Mouse (Mus musculus) neural tube, embryonic 13.5 days (tissue): ENCODE data around the gene Rab14. TPM values are rescaled to one million over a fixed set of nuclear protein-coding genes. Genes with fewer than 3 reads are reported as not detected.

ENCODE experiments used
- ATAC-seq: fragments of 200-750 bp; cut with Nextera tagmentation; 2 replicates; pipeline ENCODE4 v1.8.0; 2017; ENCODE audit warnings: low read depth, mild to moderate bottlenecking, moderate TSS enrichment, moderate library complexity
- H3K27ac ChIP-seq: fragments of 300-500 bp; sonication (generic); replicated peaks from 2 replicates; pipeline ENCODE4 v1.5.1; 2015; ENCODE audit warnings: moderate library complexity, mild to moderate bottlenecking, inconsistent platforms
- H3K27me3 ChIP-seq: fragments of 300-500 bp; sonication (generic); 2 replicates; pipeline ENCODE4 v1.6.1; 2015; ENCODE audit warnings: mild to moderate bottlenecking, inconsistent platforms
- H3K36me3 ChIP-seq: fragments of 300-500 bp; sonication (generic); 2 replicates; pipeline ENCODE4 v1.6.1; 2015; ENCODE audit warnings: mild to moderate bottlenecking, inconsistent platforms
- H3K4me1 ChIP-seq: fragments of 300-500 bp; sonication (generic); replicated peaks from 2 replicates; pipeline ENCODE4 v1.6.1; 2015; ENCODE audit warnings: inconsistent platforms
- H3K4me2 ChIP-seq: fragments of 300-500 bp; sonication (generic); 2 replicates; pipeline ENCODE4 v1.6.1; 2015; ENCODE audit warnings: inconsistent platforms, mild to moderate bottlenecking, moderate library complexity
- H3K4me3 ChIP-seq: fragments of 300-500 bp; sonication (generic); 2 replicates; pipeline ENCODE4 v1.5.1; 2015; ENCODE audit warnings: mild to moderate bottlenecking, inconsistent platforms
- H3K9ac ChIP-seq: fragments of 300-500 bp; sonication (generic); 2 replicates; pipeline ENCODE4 v1.6.1; 2015; ENCODE audit warnings: moderate library complexity, mild to moderate bottlenecking, inconsistent platforms
- H3K9me3 ChIP-seq: fragments of 300-500 bp; sonication (generic); 2 replicates; pipeline ENCODE4 v1.6.1; 2016; ENCODE audit warnings: inconsistent platforms
- WGBS: fragments of 180-500 bp; shearing (Covaris S2); methylation state at CpG from one replicate; pipeline ENCODE4 v1.1.7; 2015; 5-methylcytosine and 5-hydroxymethylcytosine counted together
- polyA plus RNA-seq: library from polyadenylated mRNA; unstranded; fragments of >200 nt; fragmentation: Nextera tagmentation; extraction: Ambion mirVana; gene quantifications from 2 replicates; pipeline ENCODE4 v1.2.1, GENCODE M21; 2015

Gene Rab14
- polyA plus RNA-seq, 1 experiment from 2014 or later, result 458 TPM

DNA sequence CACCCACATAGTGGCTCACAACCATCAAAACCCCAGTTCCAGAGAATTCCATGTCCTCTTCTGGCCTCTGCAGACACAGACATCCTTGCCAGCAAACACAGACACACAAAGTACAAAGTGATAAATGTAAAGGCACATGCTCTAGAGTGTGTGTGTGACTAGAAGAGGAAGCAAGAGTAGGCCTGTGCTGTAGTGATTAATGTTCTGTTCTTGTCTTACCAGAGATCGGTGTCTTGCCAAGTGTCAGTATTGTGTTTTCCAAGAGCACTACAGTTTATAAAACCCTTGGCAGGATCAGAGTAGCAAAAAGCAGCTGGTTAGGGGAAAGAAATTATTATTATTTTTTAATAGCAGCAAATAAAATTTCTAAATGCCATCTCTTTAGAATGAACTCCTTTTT lies 62.3 kb downstream of the Rab14 start:
- Histone ChIP-seq H3K27ac (no peak overlapping the region), H3K36me3 (peaks cover 72% of the 10 kb centered on the region), H3K4me3 (no peak overlapping the region), H3K4me2 (no peak overlapping the region), H3K4me1 (no peaks in the 10 kb centered on the region), H3K9ac (no peak overlapping the region), H3K9me3 (no peaks in the 10 kb centered on the region), H3K27me3 (no peaks in the 10 kb centered on the region)
- no peak for ATAC-seq
- WGBS, result 92% methylated on average over 1 of the region's 1 CpGs

- H3K27me3 ChIP-seq, result no peaks in the 10 kb centered on the region
- no peaks in the 10 kb centered on the region for H3K9me3 ChIP-seq
- ATAC-seq, result no peak
- WGBS, result 66% methylated on average over 5 of the region's 5 CpGs
- H3K27ac ChIP-seq, result no peak overlapping the region
- H3K4me2 ChIP-seq, result no peak overlapping the region
- no peak overlapping the region for H3K9ac ChIP-seq
- peaks cover 17% of the 10 kb centered on the region for H3K4me1 ChIP-seq
- H3K4me3 ChIP-seq, result no peak overlapping the region
- peaks cover 45% of the 10 kb centered on the region for H3K36me3 ChIP-seq
Observed at GRCm38 (mm10) chr2:35133891-35134290, 67.0 kb downstream of the Rab14 start.

- H3K9ac ChIP-seq, result peak overlapping the region; percentile 60
- H3K36me3 ChIP-seq, result peaks cover 43% of the 10 kb centered on the region
- H3K27me3 ChIP-seq, result no peaks in the 10 kb centered on the region
- WGBS, result 16% methylated on average over 5 of the region's 5 CpGs
- peak overlapping the region; percentile 65; the same call in 1 of the 2 replicates for H3K27ac ChIP-seq
- H3K4me2 ChIP-seq, result peak overlapping the region; percentile 54
- H3K4me3 ChIP-seq, result peak overlapping the region; percentile 42
- H3K9me3 ChIP-seq, result no peaks in the 10 kb centered on the region
- peaks cover 17% of the 10 kb centered on the region for H3K4me1 ChIP-seq
- ATAC-seq, result no peak
Observed at GRCm38 (mm10) chr2:35132662-35133055, 68.3 kb downstream of the Rab14 start.

DNA sequence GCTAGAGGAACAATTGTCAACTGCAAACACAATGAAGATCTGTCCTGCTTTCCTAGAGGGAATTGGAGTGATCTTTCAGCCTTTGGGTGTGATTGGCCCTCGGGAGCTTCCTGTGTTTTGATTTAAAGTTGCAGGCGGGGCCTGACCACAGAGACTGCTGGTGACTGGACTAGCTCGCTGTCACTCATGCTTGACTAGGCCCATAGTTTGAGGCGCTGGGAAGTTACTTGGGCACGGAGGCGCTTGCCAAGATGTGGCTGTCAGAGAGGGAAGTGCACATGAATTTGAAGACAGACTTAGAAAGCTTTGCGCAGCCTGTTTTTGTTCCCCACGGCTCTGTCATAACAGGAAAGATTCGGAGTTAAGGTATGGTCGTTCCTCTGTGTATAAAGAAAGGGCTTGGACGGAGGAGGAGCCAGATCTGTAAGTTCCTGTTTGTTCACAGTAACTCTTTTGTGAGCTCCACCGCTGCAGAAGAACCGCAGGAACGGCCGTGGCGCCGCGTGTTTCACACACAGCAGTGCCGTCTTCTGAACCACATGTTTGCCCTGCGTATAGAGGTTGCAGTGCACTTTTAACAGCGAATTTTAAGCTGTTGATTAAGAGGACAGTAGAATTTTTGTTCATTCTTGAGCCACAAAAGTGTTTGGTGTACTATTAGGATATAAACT lies 68.8 kb downstream of the Rab14 start:
- Histone ChIP-seq H3K4me2 (peak overlapping the region; percentile 54), H3K4me1 (peaks cover 17% of the 10 kb centered on the region), H3K36me3 (peaks cover 43% of the 10 kb centered on the region), H3K9me3 (no peaks in the 10 kb centered on the region), H3K27ac (peak overlapping the region; percentile 65; the same call in 1 of the 2 replicates), H3K9ac (peak overlapping the region; percentile 60), H3K27me3 (no peaks in the 10 kb centered on the region), H3K4me3 (peak overlapping the region; percentile 42)
- WGBS, result under 1% methylated on average over 21 of the region's 21 CpGs
- peak; percentile 98 for ATAC-seq

DNA sequence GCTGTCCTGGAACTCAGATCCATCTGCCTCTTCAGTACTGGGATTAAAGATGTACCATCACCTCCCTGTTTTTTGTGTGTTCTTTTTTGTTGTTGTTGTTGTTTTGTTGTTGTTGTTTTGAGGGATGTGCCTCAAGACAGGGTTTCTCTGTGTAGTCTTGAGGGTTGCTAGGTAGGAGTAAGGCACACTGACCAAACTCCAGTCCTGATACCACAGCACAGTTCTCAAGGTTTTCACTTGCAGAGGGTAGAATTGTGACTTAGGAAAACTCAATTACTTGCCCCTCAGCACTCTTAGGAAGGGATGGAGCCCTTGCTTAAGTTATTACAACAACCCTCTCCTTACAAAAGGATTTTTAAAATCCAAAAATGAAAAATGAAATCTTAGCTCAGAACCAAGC lies 69.4 kb downstream of the Rab14 start:
- H3K36me3 ChIP-seq, result peaks cover 39% of the 10 kb centered on the region
- no peak for ATAC-seq
- no peak overlapping the region for H3K27ac ChIP-seq
- H3K4me2 ChIP-seq, result peak overlapping the region; percentile 54
- no peak overlapping the region; the same call in 1 of the 2 replicates for H3K9ac ChIP-seq
- peak overlapping the region; percentile 42; the same call in 1 of the 2 replicates for H3K4me3 ChIP-seq
- no peaks in the 10 kb centered on the region for H3K9me3 ChIP-seq
- peaks cover 17% of the 10 kb centered on the region for H3K4me1 ChIP-seq
- no peaks in the 10 kb centered on the region for H3K27me3 ChIP-seq

Other genes with a start within 250 kb of the Rab14 start
- gene Traf1, start 239.3 kb downstream of the Rab14 start, polyA plus RNA-seq, result 1.7 and 2.9 TPM in 2 replicates
- 0.19 TPM in 1 of 2 replicates, not detected in the other for gene Hc, start 139.7 kb downstream of the Rab14 start, polyA plus RNA-seq
- 0.22 and 0.52 TPM in 2 replicates for gene AI182371, start 99.6 kb downstream of the Rab14 start, polyA plus RNA-seq
- 9.7 and 10.4 TPM in 2 replicates for gene Cntrl, start 91.6 kb downstream of the Rab14 start, polyA plus RNA-seq
- 38.4 and 40.4 TPM in 2 replicates for gene Gsn, start 55.3 kb upstream of the Rab14 start, polyA plus RNA-seq
- 13.3 and 16.5 TPM in 2 replicates for gene Stom, start 135.9 kb upstream of the Rab14 start, polyA plus RNA-seq
- gene 4930568D16Rik, start 166.6 kb upstream of the Rab14 start, polyA plus RNA-seq, result not detected in 2 replicates
- not detected in 2 replicates for gene 4930402F06Rik, start 196.1 kb upstream of the Rab14 start, polyA plus RNA-seq